Mouse (Mus musculus) stomach, postnatal 0 days (tissue): Measurements from ENCODE around the gene Ptprc.

Experiments used
- CTCF ChIP-seq: IDR thresholded peaks from 2 replicates; pipeline ENCODE4 v1.5.1; 2016; ENCODE audit warnings: antibody characterized with exemption, low read depth, mild to moderate bottlenecking, moderate library complexity
- EP300 ChIP-seq: optimal IDR thresholded peaks from 2 replicates; pipeline ENCODE3; 2016; ENCODE audit warnings: antibody characterized with exemption

DNA sequence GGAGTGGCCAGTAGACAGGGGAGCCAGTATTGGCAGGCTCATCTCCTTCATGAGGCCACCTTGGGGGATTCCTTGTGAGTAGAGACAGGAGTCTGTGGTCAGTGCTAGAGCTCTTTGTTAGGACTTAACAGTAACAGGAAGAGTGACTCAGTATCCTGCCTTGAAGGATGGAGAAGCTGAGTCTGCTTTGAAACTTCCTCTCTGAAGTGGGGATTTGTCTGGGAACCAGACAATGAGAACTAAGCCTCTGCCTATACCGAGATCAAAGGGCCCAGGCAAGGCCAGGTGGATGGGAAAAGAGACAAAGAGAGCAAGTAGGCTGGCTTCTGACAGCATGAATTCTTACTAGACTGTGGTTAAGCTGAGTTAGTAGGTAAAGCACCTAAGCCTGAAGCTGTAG is 136.3 kb downstream of the Ptprc start:
- TF ChIP-seq CTCF (no peak), EP300 (no peak)
